Mouse (Mus musculus) intestine, embryonic 15.5 days (tissue): Measurements from ENCODE around the gene Gm49450. TPM values are rescaled to one million over a fixed set of nuclear protein-coding genes. Genes with fewer than 3 reads are reported as not detected.
A peak's percentile ranks its signal among the peaks of the same experiment; 100 is the strongest.

Experiments
- ATAC-seq: fragments of 200-750 bp; cut with Nextera tagmentation; 2 replicates; pipeline ENCODE4 v1.8.0; 2017; ENCODE audit warnings: moderate TSS enrichment, moderate library complexity
- H3K27ac ChIP-seq: fragments of 300-500 bp; sonication (generic); 2 replicates; pipeline ENCODE4 v1.5.1; 2015; ENCODE audit warnings: mild to moderate bottlenecking, inconsistent platforms
- H3K27me3 ChIP-seq: fragments of 300-500 bp; sonication (generic); replicated peaks from 2 replicates; pipeline ENCODE4 v1.6.1; 2015; ENCODE audit warnings: inconsistent platforms
- H3K36me3 ChIP-seq: fragments of 300-500 bp; sonication (generic); 2 replicates; pipeline ENCODE4 v1.6.1; 2015; ENCODE audit warnings: inconsistent platforms
- H3K4me1 ChIP-seq: fragments of 300-500 bp; sonication (generic); replicated peaks from 2 replicates; pipeline ENCODE4 v1.6.1; 2015; ENCODE audit warnings: inconsistent platforms
- H3K4me2 ChIP-seq: fragments of 300-500 bp; sonication (generic); replicated peaks from 2 replicates; pipeline ENCODE4 v1.6.1; 2015; ENCODE audit warnings: mild to moderate bottlenecking, inconsistent platforms
- H3K4me3 ChIP-seq: fragments of 300-500 bp; sonication (generic); replicated peaks from 2 replicates; pipeline ENCODE4 v1.5.1; 2015; ENCODE audit warnings: inconsistent platforms
- H3K9ac ChIP-seq: fragments of 300-500 bp; sonication (generic); 2 replicates; pipeline ENCODE4 v1.6.1; 2015; ENCODE audit warnings: inconsistent platforms
- H3K9me3 ChIP-seq: fragments of 300-500 bp; sonication (generic); 2 replicates; pipeline ENCODE4 v1.6.1; 2016; ENCODE audit warnings: inconsistent platforms
- WGBS: fragments of 180-500 bp; shearing (Covaris S2); methylation state at CpG from one replicate; pipeline ENCODE4 v1.1.7; 2015; 5-methylcytosine and 5-hydroxymethylcytosine counted together
- polyA plus RNA-seq: library from polyadenylated mRNA; unstranded; fragments of >200 nt; fragmentation: Nextera tagmentation; extraction: Ambion mirVana; gene quantifications from 2 replicates; pipeline ENCODE4 v1.2.1, GENCODE M21; 2015

Gene Gm49450
- polyA plus RNA-seq, 1 experiment from 2014 or later, result not detected

- Histone ChIP-seq H3K9me3 (no peaks in the 10 kb centered on the region), H3K4me1 (0 out of 2 replicates have a peak, but pooled peaks cover 3% of the 10 kb centered on the region), H3K27me3 (0 out of 2 replicates have a peak, but pooled peaks cover 6% of the 10 kb centered on the region), H3K4me3 (no peak overlapping the region), H3K4me2 (no peak overlapping the region), H3K36me3 (no peaks in the 10 kb centered on the region), H3K27ac (no peak overlapping the region), H3K9ac (no peak overlapping the region)
- WGBS, result 54% methylated on average over 8 of the region's 8 CpGs
- ATAC-seq, result no peak
Measured at GRCm38 (mm10) chr15:98886667-98887387, 66.5 kb downstream of the Gm49450 start.

DNA sequence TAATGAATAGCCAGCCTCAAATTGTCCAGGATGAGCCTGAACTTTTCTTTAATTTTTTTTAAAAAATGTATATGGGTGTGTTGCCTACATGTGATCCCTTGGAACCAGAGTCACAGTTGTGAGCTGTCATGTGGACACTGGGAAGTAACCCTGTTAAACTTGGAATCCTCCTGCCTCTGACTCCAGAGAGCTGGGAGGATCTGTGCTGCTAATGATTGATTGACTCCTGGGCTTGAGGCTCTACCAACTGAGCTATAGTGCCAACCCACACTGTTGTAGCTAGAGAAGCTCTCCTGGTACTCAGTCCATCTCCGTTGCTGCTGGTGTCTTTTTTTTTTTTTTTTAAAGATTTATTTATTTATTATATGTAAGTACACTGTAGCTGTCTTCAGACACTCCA, 69.2 kb downstream of the Gm49450 start:
- no peak for ATAC-seq
- H3K36me3 ChIP-seq, result no peaks in the 10 kb centered on the region
- 68% methylated on average over 1 of the region's 1 CpGs for WGBS

GRCm38 (mm10) chr15:98883661-98884060, 69.7 kb downstream of the Gm49450 start:
- Histone ChIP-seq H3K9ac (no peak overlapping the region), H3K27ac (peak overlapping the region; percentile 64), H3K36me3 (no peaks in the 10 kb centered on the region), H3K9me3 (no peaks in the 10 kb centered on the region), H3K4me2 (no peak overlapping the region), H3K4me3 (no peak overlapping the region), H3K27me3 (no peaks in the 10 kb centered on the region), H3K4me1 (0 out of 2 replicates have a peak, but pooled peaks cover 7% of the 10 kb centered on the region)
- peak; percentile 34; the same call in 1 of the 2 replicates for ATAC-seq

More for the DNA sequence above, 69.2 kb downstream of the Gm49450 start:
- no peaks in the 10 kb centered on the region for H3K27me3 ChIP-seq
- H3K9me3 ChIP-seq, result no peaks in the 10 kb centered on the region
- H3K4me3 ChIP-seq, result no peak overlapping the region
- H3K4me1 ChIP-seq, result 0 out of 2 replicates have a peak, but pooled peaks cover 7% of the 10 kb centered on the region
- peak overlapping the region; percentile 48; the same call in 1 of the 2 replicates for H3K27ac ChIP-seq
- H3K4me2 ChIP-seq, result no peak overlapping the region
- H3K9ac ChIP-seq, result no peak overlapping the region

Other genes starting within 250 kb of the Gm49450 start
- gene Ccdc65, start 245.3 kb downstream of the Gm49450 start, polyA plus RNA-seq, result 0.67 and 0.92 TPM in 2 replicates
- gene Fkbp11, start 225.4 kb downstream of the Gm49450 start, polyA plus RNA-seq, result 68.0 and 117 TPM in 2 replicates
- 39.8 and 43.6 TPM in 2 replicates for gene Arf3, start 190.3 kb downstream of the Gm49450 start, polyA plus RNA-seq
- not detected in 2 replicates for gene Wnt10b, start 175.4 kb downstream of the Gm49450 start, polyA plus RNA-seq
- gene Wnt1, start 163.7 kb downstream of the Gm49450 start, polyA plus RNA-seq, result not detected in 2 replicates
- gene Ddn, start 144.1 kb downstream of the Gm49450 start, polyA plus RNA-seq, result not detected in 2 replicates
- gene Prkag1, start 122.0 kb downstream of the Gm49450 start, polyA plus RNA-seq, result 88.3 and 89.0 TPM in 2 replicates
- 9.6 and 10.4 TPM in 2 replicates for gene Kmt2d, start 82.3 kb downstream of the Gm49450 start, polyA plus RNA-seq
- gene Rhebl1, start 59.0 kb downstream of the Gm49450 start, polyA plus RNA-seq, result 10.8 and 12.5 TPM in 2 replicates
- 0.96 and 1.1 TPM in 2 replicates for gene Dhh, start 55.0 kb downstream of the Gm49450 start, polyA plus RNA-seq
- 18.6 and 19.0 TPM in 2 replicates for gene Lmbr1l, start 35.3 kb downstream of the Gm49450 start, polyA plus RNA-seq
- gene Tuba1b, start 19.0 kb downstream of the Gm49450 start, polyA plus RNA-seq, result 1,296 and 1,330 TPM in 2 replicates
- gene Tuba1a, start 152 bp upstream of the Gm49450 start, polyA plus RNA-seq, result 981 and 999 TPM in 2 replicates
- 253 and 271 TPM in 2 replicates for gene Tuba1c, start 76.3 kb upstream of the Gm49450 start, polyA plus RNA-seq
- 46.9 and 48.1 TPM in 2 replicates for gene Prph, start 101.6 kb upstream of the Gm49450 start, polyA plus RNA-seq
- gene Troap, start 121.0 kb upstream of the Gm49450 start, polyA plus RNA-seq, result 24.7 and 25.4 TPM in 2 replicates
- 0.09 TPM in 1 of 2 replicates, not detected in the other for gene C1ql4, start 134.3 kb upstream of the Gm49450 start, polyA plus RNA-seq
- gene Dnajc22, start 139.6 kb upstream of the Gm49450 start, polyA plus RNA-seq, result 37.4 and 39.0 TPM in 2 replicates
- gene Spats2, start 172.4 kb upstream of the Gm49450 start, polyA plus RNA-seq, result 26.6 and 34.7 TPM in 2 replicates